Mouse (Mus musculus): ENCODE measurements around the gene Ovch2.
A peak's percentile ranks its signal among the peaks of the same experiment; 100 is the strongest.
"Not testable (repeated sequence)": the region's sequence is repeated elsewhere in the genome, so short reads cannot be mapped to it uniquely, and the experiment has no call there.

Ovch2 gene

DNA sequence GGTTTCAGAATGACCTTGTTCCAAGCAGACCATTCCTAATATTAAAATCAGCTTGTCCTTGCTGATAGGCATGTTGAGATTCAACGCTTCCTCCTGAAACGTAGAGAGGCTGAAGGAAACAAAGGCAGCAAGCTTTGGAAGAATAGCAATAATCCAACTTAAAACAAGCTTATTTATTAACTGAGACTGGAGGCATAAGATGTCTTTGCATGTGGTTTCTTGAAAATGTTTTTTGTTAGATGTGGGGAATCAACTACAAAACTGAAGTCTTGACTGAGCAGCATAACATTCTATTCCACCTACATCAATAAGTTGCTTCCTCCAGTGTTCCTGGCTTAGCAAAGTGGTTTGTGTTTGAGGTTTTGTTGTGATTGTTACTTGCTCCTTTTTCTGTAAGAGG, at the start of gene Ovch2:
Gene Ovch2, minus strand, starts transcription at position 101 of the 400 bp plus-strand sequence.
- DNase-seq (ENCODE audit: low spot score): no peak

DNA sequence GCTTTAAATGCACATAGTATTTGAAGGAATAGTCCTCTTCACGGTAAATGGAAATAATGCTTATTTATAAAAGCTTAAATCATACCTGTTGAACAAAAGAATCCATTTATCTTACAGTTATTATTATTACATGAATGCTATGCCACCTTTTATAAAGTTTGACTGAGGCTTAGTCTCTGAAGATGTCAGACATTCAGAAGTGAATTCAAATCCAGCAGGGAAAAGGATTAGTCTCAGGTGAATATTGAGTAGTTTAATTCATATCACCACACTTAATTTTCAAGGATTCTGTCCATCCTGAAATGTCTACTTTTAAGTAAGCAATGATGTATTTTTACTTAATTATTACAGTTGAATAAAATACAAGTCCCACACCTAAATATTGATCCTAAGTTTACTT, 46.4 kb upstream of the Ovch2 start, which contains the start of gene Olfr470:
Gene Olfr470, minus strand, starts transcription at position 101 of the 400 bp plus-strand sequence.
- DNase-seq (ENCODE audit: low spot score): not testable (repeated sequence)

DNA sequence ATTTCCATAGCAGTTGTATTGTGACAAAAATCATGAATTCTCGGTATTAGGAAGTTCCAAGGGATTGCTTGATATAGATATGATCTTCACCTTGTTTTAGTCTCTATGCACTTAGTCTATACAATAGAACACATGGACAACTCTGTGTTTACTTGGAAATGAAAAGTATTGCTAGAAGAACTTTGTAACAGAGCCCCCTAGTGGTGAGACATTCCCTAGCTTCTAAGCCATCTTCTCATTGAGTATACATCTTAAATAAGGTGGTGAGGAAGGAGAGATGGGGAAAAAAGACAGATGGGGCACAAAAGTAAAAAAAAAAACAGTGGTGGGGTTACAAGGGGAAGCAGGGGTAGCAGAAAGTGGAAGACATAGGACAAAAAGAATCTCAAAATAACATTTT, 40.7 kb upstream of the Ovch2 start:
- peak; percentile 62 for DNase-seq (ENCODE audit: low spot score)

DNA sequence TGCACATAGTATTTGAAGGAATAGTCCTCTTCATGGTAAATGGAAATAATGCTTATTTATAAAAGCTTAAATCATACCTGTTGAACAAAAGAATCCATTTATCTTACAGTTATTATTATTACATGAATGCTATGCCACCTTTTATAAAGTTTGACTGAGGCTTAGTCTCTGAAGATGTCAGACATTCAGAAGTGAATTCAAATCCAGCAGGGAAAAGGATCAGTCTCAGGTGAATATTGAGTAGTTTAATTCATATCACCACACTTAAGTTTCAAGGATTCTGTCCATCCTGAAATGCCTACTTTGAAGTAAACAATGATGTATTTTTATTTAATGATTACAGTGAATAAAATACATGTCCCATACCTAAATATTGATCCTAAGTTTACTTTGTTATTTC, 24.4 kb upstream of the Ovch2 start, which contains the start of gene Olfr469:
Gene Olfr469, minus strand, starts transcription at position 101 of the 400 bp plus-strand sequence.
- not testable (repeated sequence) for DNase-seq (ENCODE audit: low spot score)

DNA sequence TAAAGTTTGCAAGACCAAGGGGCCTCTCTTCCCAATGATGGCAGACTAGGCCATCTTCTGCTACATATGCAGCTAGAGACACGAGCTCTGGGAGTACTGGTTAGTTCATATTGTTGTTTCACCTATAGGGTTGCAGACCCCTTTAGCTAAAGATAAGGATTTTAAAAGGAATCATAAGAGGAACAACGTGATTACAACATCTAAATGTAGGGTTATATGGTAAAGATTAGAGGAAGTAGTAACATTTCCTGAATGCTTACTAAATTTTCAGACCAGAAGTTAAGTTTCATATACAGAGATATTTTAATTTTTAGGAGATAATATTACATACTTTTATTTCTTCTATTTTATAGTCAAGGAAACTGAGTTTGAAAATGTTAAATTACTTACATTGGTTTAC, 22.9 kb upstream of the Ovch2 start:
- DNase-seq (ENCODE audit: low spot score): not testable (repeated sequence)

DNA sequence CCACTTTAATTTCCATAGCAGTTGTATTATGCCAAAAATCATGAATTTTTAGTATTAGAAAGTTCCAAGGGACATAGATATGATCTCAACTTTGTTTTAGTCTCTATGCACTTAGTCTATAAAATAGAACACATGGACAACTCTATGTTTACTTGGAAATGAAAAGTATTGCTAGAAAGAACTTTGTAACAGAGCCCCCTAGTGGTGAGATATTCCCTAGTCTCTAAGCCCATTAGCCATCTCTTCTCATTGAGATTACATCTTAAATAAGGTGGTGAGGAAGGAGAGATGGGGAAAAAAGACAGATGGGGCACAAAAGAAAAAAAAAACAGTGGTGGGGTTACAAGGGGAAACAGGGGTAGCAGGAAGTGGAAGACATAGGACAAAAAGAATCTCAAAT, 18.4 kb upstream of the Ovch2 start:
- peak; percentile 56 for DNase-seq (ENCODE audit: low spot score)

DNA sequence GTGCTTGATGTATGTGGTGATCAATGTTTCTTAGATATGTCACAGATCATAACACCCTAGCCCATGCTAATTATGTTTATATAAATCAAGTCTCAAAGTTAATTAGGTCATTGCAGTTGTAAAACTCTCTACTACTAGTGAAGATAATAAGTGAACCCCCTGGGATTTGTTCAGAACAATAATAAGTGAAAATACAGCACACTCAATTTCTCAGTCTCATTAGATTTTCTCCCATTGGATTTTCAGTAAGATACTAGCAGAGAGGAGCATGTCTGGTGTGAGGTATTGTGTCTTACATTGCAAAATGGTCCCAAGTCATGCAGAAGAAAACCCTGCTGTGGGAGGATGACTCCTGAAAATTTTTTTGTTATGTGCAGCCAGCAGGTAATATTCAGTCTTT, 11.0 kb upstream of the Ovch2 start, which contains the start of gene Olfr467:
Gene Olfr467, plus strand, starts transcription at position 301 of the 400 bp plus-strand sequence.
- no peak for DNase-seq (ENCODE audit: low spot score)

DNA sequence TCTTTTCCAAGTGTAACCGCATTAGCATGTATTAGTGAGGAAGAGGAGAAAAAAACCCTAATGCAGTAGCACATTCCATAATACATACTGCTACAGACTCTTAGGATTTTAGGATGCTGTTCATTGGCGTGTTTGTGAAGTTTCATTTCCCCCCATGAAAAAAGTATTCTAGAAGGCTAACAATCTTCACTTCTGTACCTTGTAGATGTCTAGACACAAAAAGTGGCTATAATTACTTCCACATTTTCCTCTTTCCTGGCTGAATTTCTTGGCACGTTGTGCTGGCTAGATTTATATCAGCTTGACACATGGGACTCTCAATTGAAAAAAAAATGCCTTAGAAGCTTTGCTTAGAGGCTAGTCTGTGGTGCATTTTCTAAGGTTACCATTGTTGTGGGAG, 1.1 kb upstream of the Ovch2 start:
- peak; percentile 15 for DNase-seq (ENCODE audit: low spot score)

DNA sequence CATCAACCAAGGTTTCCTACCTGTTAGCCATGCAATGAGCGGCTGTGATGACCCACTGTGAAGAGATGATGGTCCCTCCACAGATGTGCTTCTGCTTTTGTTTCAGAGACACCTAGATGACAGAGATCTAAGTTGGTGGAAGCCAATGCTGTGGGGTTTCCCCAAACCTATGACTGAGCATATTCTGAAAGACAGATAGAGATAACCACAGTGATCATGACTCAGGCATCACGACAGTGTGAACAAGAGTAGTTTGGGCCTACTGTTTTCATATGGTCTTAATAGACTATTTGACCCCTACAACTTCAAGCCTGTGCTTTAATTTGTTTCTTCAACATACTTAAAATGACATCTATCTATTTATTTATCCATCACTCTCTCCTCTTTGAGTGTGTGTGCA, 4.5 kb downstream of the Ovch2 start:
- DNase-seq (ENCODE audit: low spot score): no peak

DNA sequence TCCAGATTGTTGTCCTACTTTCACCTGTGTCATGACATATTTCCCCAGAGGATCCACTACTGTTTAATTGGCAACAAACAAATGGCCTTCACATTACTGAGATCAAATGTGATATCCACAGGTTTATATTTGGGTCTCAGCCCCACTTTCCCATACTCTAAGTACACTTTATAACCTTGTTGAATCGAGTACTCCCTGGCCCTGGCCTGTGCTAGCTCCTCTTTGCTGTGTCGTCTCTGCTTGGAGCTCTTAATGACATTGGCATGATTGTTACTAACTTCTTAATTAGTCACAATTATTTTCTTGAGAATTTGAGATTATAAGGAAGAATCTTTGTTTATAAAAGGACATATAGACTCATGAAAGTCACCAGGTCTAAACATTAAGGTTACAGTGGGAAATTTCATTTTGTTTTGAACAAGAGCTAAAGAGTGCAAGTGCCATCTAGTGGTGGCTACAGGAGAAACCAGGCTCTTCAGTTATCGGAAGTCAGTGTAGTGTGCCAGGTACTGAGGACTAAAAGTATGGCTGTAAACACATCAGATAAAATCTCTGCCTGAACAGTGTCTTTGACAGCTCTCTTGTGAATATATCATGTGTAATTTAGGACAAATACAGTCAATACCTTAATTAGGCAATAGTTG, 12.9 kb downstream of the Ovch2 start:
- DNase-seq (ENCODE audit: low spot score): peak; percentile 67

DNA sequence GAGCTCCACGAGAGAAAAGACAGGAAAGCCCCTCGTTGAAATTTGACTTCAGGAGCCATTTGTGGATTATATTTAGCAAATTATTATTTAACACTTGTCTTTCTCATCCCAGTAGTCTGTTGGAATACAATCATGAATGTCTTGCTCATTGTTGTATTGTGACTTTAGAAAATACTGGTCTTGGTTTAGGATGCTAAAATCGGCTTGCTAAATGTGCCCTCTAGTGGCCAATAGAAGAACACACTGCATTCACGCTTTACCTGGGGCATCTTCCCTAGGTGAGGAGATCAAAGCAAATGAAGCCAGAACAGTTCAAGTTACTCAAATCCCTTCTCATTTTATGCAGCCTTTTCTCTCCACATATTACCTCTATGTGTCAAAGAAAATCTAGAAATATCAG, 21.4 kb downstream of the Ovch2 start:
- peak; percentile 50 for DNase-seq (ENCODE audit: low spot score)

DNA sequence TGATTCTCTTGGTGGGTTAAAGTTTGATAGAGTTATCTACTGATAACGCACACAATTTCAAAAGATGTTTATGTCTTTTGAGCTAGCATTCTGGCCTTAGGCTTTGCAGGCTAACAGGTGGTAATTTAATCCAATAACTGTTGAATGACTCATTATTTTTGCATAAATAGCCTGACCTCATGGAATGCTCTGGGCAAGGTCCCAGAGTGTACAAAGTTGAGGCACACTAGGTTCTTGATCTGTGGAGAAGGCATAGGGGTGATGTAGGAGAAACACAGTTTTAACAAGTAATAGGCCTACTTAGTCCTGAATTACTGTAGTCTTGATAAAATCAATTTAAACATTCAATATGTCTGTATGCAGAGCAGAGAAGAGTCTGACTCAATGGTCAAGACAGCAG, 22.8 kb downstream of the Ovch2 start:
- DNase-seq (ENCODE audit: low spot score): no peak

DNA sequence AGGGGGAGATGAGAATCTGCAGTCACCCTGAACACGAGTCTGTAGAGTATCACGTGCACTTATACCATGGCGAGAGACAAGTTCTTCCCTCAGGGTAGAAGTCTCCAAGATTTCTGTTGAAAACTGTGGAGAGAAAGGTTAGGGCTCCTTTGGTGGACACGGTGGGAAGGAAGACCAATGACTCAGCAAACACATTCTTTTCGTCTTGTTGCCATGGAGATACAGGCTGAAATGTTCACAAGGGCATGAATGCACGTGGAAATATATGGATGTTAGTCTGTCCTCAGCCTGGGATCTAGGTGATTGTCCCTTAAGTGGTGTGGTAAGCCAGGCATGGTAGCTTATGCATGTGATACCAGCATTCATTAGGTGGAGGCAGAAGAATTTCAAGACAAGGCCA, 30.2 kb downstream of the Ovch2 start:
- no peak for DNase-seq (ENCODE audit: low spot score)

DNA sequence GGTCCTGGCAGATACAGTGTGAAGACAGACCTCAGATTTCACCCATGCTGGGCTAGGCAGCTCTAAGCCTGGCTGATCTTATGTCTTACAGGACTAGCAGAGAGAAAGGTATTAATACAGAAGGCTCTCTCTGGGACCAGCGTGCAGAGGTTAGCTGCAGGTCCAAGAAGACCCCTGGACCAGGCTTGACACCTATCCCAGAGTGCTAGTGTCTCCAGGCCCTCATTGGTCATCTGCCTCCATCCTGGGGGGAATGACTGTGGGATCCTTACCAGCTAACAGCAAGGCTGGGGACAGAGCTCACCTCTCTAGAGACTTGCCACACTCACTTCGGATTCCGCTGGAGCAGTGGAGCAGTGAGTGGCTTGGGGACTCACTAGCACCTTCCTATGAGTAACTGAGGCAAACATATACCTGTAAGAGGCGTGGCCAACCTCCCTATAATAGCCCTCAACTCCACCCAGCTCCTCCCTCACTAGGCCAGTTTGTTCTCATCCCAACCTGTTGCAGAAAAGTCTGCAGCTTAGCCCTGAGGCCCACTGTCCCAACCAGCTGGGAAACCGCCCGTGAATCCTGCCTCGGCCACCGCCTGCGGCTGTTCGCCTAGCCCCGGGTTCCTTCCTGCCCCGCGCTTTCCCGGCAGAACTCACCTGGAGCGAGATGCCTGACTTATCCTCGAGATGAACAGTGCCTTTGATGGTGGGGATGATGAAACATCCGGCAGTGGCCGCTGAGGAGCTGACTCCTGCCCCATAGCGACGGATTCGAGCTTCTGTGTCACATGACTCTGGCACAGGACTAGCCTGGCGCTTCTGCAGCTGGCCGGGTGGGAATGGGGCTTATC, 43.5 kb downstream of the Ovch2 start, which contains the start of gene Cyb5r2:
Gene Cyb5r2, minus strand, starts transcription at position 725 of the 844 bp plus-strand sequence.
- peak; percentile 68 for DNase-seq (ENCODE audit: low spot score)

DNA sequence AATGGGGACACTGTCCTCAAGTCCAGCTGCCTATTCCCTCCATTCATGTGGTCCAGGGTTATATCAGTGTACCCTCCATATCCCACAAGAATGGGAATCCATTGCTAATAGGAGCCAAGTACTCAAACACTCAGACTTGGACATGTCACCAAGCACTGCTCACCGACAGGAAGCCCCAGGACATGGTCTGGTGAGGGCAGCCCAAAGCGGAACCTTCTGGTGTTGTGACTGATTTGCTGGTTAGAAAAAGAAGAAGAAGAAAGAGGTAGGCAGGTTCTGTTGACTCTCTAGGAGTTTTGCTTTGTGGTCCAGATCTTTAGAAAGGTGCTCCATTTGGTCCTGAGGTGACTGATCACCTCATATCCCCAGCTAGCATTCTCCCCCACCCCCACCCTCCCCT, 44.3 kb downstream of the Ovch2 start:
- no peak for DNase-seq (ENCODE audit: low spot score)

DNA sequence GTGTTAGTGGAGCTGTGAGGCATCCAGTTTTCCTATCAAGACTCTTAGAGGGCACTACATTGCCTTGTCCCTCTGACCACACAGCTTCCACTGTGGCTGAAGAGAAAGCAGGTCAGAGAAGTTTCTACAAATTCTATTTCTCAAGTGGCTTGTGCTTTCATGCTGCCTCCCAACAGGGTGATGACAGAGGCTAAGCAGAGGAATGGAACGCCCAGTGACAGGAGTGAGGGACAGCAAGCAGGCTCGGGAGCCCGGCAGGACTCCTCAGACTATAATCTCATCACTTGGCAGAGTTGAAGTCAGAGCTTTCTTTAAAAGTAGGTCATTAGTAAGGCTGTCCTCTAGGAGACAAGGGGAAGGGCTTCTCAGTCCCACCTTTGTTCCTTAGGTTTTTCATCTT, 45.1 kb downstream of the Ovch2 start:
- no peak for DNase-seq (ENCODE audit: low spot score)

DNA sequence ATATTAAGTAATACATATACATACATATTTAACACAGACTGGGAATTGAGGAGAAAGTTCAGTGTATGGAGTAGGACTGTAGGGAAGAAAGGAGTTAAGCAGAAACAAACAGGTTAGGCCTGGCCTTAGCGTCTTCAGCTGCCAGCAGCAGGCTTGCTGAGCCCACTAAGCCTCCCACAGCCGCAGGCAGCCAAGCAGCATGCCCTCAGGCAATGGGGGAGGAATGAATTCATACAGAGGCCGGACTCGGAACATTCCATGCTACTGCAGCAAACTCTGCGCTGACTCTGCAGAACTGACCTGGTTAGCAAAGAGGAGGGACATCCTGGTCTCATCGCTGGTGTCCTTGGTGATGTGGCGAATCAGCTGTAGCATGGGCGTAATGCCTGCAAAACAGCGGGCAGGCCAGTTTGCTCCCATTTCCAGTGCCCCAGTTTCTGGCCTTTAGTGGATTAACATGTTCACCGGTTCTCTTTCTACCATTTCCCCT, 48.9 kb downstream of the Ovch2 start:
- no peak for DNase-seq (ENCODE audit: low spot score)

DNA sequence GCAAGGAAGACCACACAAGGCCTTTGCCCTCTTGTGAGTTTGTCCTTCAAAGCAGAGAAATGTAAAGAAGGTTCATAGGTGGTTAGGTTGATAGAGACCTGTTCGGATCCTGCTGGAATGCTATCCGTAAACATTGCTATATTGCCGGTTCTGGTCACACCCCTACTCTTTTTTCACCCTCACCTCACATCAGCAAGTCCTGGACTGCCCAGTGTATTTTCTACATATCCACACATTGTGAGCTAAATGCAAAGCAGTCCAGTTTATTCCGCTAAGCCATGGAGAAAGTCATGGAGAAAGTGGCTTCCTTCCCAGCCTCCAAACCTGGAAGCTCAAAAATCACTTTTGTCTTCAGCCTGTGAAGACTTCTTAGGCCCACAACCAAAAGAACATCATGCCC, 51.3 kb downstream of the Ovch2 start:
- no peak for DNase-seq (ENCODE audit: low spot score)

DNA sequence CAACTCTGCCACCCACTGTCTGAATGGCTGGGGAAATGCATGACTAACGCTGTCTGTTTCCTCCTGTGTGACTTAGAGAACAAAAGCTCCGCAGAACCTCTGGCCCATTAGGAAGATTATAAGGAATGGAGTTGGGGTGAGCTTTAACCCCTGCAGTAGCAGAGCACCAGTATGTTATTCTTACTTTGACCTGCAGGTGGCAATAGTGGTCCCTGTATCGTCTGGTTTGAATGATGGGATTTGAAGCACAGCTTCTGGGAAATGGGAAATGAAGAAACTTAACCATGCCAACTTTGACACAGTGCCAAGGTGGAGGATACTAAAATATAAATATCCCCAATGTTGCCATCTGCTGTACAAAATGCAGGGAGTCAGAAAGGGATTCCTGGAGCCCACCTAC, 51.7 kb downstream of the Ovch2 start:
- DNase-seq (ENCODE audit: low spot score): peak; percentile 86

DNA sequence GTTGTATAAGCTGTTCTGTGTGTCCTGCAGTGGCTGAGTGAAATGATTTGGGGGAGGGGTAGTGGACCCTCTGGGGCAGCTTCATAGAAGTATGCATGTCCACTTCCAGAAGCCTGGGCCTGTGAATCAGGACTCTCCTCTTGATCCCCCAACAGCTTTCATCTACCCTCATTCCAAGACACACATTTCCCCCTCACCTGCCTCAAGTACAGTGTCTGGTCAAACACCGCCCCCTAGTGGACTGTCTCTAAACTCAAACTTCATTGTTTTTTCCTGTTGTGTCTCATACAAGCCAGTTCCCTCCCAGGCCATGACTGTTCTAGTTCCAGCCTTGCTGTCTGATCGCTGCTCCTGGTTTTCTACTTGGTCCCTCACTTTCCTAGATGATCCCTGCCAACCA, 53.1 kb downstream of the Ovch2 start:
- peak; percentile 84 for DNase-seq (ENCODE audit: low spot score)

DNA sequence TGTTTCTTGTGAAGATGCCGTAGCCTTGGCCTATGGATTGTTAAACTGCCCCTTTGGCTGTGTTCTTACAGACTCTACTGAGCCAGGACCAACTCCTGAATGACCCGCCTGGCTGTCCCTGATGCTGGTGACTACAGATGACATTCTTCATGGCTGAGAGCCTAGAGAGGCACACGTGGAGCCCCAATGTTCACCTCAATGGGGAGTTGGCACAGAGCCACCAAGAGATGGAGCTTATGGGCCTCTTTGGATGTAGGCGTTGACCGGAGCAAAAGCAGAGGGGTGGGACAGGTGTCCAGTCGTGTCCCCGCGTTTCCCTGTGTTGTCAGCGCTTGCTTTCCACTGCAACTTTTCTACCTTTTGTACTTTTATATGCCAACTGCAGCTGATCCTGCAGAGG, 53.5 kb downstream of the Ovch2 start:
- no peak for DNase-seq (ENCODE audit: low spot score)

DNA sequence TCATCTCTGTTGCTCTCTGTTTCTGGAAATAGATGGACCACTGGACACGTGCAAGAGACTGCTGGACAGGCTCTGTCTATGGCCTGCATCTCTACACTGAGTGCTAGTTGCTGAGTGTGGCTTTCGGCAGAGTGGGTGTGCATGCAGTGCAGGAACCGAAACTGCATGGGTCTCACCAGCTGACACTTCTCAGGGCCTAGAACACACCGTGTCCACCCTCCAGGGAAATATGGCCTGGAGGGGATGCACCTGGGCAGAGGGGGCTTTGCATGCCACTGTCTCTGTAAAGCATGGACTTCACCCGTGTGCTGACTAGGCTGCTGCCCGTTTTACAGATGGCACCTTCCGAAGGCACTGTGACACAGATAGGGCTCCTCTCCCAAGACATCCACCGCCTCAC, 55.0 kb downstream of the Ovch2 start:
- DNase-seq (ENCODE audit: low spot score): no peak

DNA sequence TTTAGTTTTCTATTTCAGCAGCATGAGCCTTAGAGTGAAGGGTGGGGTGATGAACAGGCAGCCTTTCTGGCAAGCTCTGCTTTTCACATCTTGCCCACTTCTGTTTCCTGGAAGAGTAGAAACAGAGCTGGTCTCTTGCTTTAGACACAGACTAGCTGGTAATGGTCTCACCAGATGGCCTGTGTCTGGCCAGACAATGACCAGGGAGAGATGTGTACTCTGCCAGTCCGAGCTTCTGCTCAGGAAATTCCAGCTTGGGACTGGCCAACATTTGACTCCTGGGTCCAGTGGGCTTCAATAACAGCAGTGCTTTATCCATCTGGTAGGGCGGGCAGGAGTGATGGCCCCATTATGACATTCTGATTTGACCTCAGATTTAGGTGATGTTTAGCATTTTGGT, 55.9 kb downstream of the Ovch2 start:
- no peak for DNase-seq (ENCODE audit: low spot score)

All from embryo, embryonic 10.5 days (tissue).